Mouse (Mus musculus) C2C12 (cell line): Measurements from ENCODE around the gene Uvrag. TPM values are rescaled to one million over a fixed set of nuclear protein-coding genes. Genes with fewer than 3 reads are reported as not detected.

Experiments used
- H3K27me3 ChIP-seq: one replicate; pipeline ENCODE4 v1.6.1; 2011; ENCODE audit not compliant: control insufficient read depth, insufficient read depth, insufficient read length
- H3K36me3 ChIP-seq: one replicate; pipeline ENCODE4 v1.6.1; 2011; ENCODE audit not compliant: control insufficient read depth, insufficient read depth
- H3K4me3 ChIP-seq: one replicate; pipeline ENCODE4 v1.5.1; 2011; ENCODE audit warnings: mild to moderate bottlenecking, control low read depth; ENCODE audit not compliant: poor library complexity, insufficient read depth, severe bottlenecking
- H3K79me2 ChIP-seq: one replicate; pipeline ENCODE4 v1.6.1; 2011; ENCODE audit not compliant: control insufficient read depth, insufficient read depth
- H3K79me3 ChIP-seq: one replicate; pipeline ENCODE4 v1.6.1; 2011; ENCODE audit warnings: low read depth, control low read depth
- H3ac ChIP-seq: one replicate; pipeline ENCODE3; 2011; ENCODE audit warnings: low read depth; ENCODE audit not compliant: control insufficient read depth, insufficient read length
- CEBPB ChIP-seq: IDR thresholded peaks from one replicate; pipeline ENCODE4 v1.6.1; 2011; ENCODE audit warnings: low read depth, mild to moderate bottlenecking, control low read depth, moderate library complexity
- CTCF ChIP-seq: IDR thresholded peaks from one replicate; pipeline ENCODE4 v1.5.1; 2011; ENCODE audit not compliant: control insufficient read depth, insufficient read depth, insufficient read length
- FOSL1 ChIP-seq: IDR thresholded peaks from one replicate; pipeline ENCODE4 v1.8.0; 2011; ENCODE audit warnings: mild to moderate bottlenecking, low read length; ENCODE audit not compliant: poor library complexity, insufficient read depth, severe bottlenecking
- MAX ChIP-seq: IDR thresholded peaks from one replicate; pipeline ENCODE4 v1.6.1; 2011; ENCODE audit warnings: mild to moderate bottlenecking, control low read depth
- MYOD1 ChIP-seq: IDR thresholded peaks from one replicate; pipeline ENCODE4 v1.6.1; 2011; ENCODE audit warnings: low read depth; ENCODE audit not compliant: control insufficient read depth, insufficient read length
- MYOG ChIP-seq: IDR thresholded peaks from one replicate; pipeline ENCODE4 v1.6.1; 2011; ENCODE audit not compliant: control insufficient read depth, insufficient read length; ENCODE audit errors: extremely low read depth
- USF1 ChIP-seq: IDR thresholded peaks from one replicate; pipeline ENCODE4 v1.6.1; 2011; ENCODE audit warnings: low read depth, mild to moderate bottlenecking, control low read depth, moderate library complexity
- polyA plus RNA-seq: library from polyadenylated mRNA; unstranded; fragments of >200 nt; fragmentation: generic; extraction: Trizol; gene quantifications from one replicate; pipeline ENCODE4 v1.2.1, GENCODE M21; 2012; ENCODE audit warnings: missing spikeins

The Uvrag gene
- polyA plus RNA-seq, 1 experiment, result 9.0 TPM

DNA sequence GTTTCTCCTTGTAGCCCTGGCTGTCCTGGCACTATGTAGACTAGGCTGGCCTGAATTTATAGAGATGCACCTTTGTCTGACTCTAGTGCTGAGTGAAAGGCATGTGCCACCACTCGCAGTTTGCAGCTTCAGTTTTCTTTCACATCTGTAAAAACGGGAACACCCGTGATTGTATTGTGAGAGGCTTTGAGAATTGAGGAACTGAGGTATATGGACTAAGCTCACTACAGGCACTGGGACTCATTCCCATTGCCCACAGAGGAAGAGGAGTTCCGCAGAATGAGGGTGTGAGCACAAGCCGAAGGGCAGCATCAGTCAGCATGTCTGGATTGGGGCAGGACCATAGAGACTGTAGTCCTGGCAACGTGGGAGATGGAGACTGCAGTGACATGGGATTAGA lies 42.8 kb upstream of the Uvrag start:
- Histone ChIP-seq H3K36me3 (no peaks in the 10 kb centered on the region), H3K4me3 (no peak overlapping the region), H3ac (no peak overlapping the region), H3K27me3 (peaks cover 7% of the 10 kb centered on the region), H3K79me2 (no peaks in the 10 kb centered on the region), H3K79me3 (no peaks in the 10 kb centered on the region)
- TF ChIP-seq FOSL1 (no peak), USF1 (no peak), CTCF (no peak), MYOD1 (no peak), MYOG (no peak), CEBPB (no peak), MAX (no peak)

DNA sequence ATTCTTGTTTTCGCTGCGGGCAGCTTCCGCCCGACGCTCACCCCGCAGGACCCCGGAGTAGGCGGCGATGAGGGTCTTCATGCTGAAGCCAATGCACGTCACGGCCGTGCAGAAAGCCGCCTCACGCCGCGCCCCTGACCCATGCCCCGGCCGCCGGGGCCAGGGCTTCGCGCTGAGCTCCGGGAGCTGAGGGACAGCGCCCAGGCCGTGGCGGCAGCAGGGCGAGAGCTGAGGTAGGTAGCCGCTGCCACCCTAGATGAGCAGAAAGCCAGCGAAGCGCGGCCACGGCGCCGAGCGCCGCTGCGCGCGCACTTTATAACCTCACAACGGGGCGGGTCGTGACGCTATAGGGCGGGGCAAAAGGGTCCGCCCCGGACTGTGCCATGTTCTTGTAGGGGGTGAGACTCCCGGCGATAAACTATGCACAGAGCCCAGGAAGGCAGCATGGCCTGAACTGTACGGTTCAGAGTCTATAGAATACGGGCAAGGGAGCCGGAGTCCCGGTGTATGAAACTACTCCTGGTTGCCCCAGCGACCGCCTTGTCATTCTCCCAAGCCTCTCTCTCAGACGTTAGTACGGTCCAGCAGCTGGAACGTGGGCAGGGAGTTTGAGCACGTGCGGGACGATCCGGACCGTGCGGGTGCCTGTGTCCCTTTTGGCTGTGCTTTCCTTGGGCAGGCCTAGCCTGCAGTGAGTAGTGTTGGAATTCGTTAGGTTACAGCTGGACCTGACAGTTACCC lies 41.7 kb upstream of the Uvrag start, which contains the start of gene Dgat2:
Gene Dgat2 (minus strand): TSS at position 288 of the 741 bp plus-strand sequence.
- H3K36me3 ChIP-seq, result no peaks in the 10 kb centered on the region
- H3K4me3 ChIP-seq, result peak within 1 kb of the TSS; percentile 11
- H3K79me2 ChIP-seq, result no peaks in the 10 kb centered on the region
- peak within 1 kb of the TSS; percentile 69 for H3ac ChIP-seq
- H3K27me3 ChIP-seq, result peaks cover 7% of the 10 kb centered on the region
- H3K79me3 ChIP-seq, result no peaks in the 10 kb centered on the region
- TF ChIP-seq MAX, result peak; percentile 92
- TF ChIP-seq MYOD1, result peak; percentile 47
- no peak for TF ChIP-seq MYOG
- peak; percentile 73 for TF ChIP-seq USF1
- no peak for TF ChIP-seq CTCF
- no peak for TF ChIP-seq CEBPB
- no peak for TF ChIP-seq FOSL1

DNA sequence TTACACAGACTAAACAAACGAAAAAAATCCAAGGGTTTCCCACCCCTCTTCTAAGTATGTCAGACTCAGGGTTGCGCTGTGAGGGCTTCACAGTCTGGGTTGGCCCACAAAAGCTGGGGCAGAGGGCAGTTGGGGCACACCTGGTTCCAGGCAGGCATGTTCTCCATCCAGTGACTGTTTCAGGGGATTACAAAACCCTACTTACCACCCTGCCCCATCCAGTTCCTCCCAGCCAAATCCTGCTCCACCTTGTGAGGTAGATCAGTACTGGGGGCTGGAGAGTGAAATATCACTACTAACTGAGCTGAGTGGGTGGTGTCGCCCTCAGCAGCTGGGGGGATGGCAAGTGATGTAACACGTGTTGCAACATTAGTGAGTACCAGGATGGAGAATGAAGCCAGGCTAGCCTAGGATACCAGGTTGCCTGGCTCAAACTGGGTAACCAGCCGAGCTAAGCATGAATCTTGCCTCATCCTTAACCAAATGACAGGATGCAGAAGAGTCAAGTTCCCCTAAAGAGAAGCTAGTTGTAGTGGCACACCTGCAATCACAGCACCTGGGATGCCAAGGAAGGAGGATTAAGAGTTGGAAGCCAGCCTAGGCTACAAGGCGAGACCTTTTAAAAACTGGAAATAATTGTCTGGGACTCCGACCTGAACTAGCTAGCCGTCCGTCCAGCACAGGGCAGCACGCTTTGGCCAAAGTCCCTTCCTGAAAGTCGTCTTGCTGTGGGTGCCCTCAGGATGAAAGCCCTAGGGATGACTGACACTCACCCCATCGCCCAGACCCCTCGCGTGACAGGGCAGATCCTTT lies 40.9 kb upstream of the Uvrag start:
- H3ac ChIP-seq, result peak overlapping the region; percentile 69
- no peaks in the 10 kb centered on the region for H3K79me3 ChIP-seq
- H3K4me3 ChIP-seq, result no peak overlapping the region
- TF ChIP-seq USF1, result no peak
- TF ChIP-seq FOSL1, result no peak
- no peak for TF ChIP-seq CEBPB
- no peak for TF ChIP-seq MYOD1
- TF ChIP-seq CTCF, result no peak
- TF ChIP-seq MYOG, result no peak
- TF ChIP-seq MAX, result no peak
- no peaks in the 10 kb centered on the region for H3K27me3 ChIP-seq
- no peaks in the 10 kb centered on the region for H3K79me2 ChIP-seq
- H3K36me3 ChIP-seq, result no peaks in the 10 kb centered on the region

DNA sequence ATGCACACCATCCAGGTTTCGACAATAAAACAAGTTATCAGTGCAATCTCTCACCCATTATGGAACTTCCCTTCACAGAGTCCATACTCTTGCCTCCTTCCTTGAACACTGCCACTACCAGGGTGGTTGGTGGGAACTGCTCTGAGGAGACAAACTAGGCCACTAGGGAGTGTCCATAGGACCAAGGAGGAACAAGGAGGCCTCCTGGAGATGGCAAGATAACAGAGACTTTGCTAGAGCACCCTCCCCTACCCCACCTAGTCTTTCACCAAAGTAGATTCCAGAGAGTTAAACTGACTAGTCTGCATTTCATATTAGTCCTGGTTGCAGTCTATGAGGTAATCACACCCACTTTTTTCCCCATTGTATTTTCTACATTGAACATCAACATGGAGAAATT lies 39.2 kb upstream of the Uvrag start:
- Histone ChIP-seq H3K27me3 (no peaks in the 10 kb centered on the region), H3K36me3 (no peaks in the 10 kb centered on the region), H3K4me3 (no peak overlapping the region), H3K79me3 (no peaks in the 10 kb centered on the region), H3K79me2 (no peaks in the 10 kb centered on the region), H3ac (no peak overlapping the region)
- TF ChIP-seq USF1 (no peak), CTCF (no peak), MYOG (no peak), MAX (no peak)

DNA sequence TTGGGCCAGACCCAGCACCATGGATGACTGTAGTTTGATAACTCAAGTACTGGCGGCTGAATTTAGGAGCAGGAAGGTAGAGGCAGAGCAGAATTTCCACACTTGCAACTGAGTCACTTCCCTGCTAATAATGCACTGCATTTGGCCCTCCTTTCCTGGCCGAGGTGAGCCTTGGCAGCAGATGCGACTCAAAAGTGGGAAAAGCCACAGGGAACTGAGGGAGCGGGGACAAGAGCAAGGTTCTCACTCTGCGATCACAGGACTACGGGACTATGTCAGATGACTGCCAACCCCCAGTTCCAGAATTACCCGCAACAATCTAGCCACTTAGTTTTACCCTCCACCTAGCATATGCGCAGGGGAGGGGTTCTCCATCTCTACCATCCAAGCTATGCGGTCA lies 38.3 kb upstream of the Uvrag start:
- TF ChIP-seq FOSL1 (no peak), MAX (no peak), CEBPB (no peak), USF1 (no peak), MYOD1 (no peak), MYOG (no peak), CTCF (no peak)
- Histone ChIP-seq H3K27me3 (no peaks in the 10 kb centered on the region), H3K79me3 (no peaks in the 10 kb centered on the region), H3K4me3 (no peak overlapping the region), H3K79me2 (no peaks in the 10 kb centered on the region), H3K36me3 (no peaks in the 10 kb centered on the region), H3ac (no peak overlapping the region)
